Mouse (Mus musculus): Measurements from ENCODE around the gene Inafm2.

The Inafm2 gene

DNA sequence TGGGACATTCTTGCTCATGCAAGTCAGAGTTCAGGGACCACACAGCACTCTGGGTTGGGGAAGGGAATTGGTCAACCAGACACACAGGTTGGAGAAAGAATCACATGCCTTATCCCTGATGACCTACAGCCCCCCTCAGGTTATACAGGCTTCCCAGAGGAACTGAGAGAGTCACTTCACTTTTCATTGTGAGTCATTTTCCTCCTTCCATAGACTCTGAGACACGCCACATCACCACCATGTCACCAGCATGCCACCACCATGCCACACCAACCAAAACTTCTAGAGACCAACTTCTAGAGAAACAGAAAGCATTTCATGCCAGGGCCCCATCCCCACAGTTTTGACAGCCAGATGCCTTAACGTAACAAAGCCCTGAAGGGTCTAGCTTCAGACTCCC is 18.7 kb upstream of the Inafm2 start:
- no peak for DNase-seq (ENCODE audit: low spot score in 2 of 2)

DNA sequence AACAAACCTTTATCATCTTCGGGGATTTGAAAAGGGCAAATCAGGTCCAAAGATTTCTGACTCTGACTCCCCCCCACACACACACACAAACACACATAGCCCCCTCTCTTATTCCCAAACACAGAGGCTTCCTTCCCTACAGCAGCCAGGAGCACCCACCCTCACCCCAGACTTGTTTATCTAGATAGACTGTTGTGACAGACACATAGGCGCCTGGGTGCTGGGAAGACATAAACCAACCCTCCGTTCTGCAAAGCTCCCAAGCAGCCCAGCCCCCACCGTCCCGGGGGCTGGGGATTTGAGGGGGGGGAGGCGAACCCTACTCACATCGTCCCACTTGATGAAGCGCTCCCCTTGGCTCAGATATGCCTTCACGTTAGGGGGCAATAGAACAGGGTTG is 17.6 kb upstream of the Inafm2 start:
- no peak for DNase-seq (ENCODE audit: low spot score in 2 of 2)

DNA sequence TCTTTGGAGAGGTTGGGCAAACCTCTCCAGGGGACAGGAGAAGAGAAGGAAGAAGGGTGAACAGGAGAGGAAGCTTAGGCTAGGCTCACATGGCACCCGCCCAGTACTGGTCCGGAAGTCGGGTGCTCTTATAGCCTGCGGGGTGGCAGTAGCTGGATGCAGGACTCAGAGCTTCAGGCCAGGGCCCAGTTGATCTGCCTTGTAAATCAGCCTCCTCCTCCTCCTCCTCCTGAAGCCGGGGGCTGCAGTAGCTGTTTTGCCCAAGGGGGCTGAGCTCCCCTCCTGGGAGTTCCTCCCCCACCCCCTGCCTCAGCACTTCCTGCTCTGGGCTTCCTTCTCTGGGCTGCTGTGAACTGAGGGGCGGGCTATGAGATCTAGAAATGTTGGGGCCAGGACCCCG is 17.2 kb upstream of the Inafm2 start, which contains the start of gene Plcb2:
Plcb2 (minus strand) TSS at position 102 of the 400 bp plus-strand sequence.
- no peak for DNase-seq (ENCODE audit: low spot score in 2 of 2)

DNA sequence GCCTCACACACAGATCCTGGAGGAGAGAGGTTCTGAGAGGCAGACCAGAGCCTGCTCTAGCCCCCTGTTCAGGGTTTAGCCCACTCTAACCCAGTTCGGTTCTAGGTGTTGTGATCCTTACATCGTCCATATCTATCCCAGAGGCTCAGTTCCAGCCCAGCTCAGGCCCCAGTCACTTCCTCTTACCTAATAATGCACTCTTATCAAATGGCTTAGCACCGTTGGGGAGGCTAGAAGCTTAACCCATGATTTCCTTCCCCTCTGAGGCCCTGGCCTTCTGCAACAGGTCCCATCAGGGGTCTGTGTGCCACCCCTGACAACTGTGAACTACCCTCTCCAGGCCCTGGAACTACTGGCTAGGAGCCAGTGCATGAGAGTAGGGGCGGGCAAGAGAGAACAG is 16.4 kb upstream of the Inafm2 start:
- DNase-seq (ENCODE audit: low spot score in 2 of 2), result no peak

DNA sequence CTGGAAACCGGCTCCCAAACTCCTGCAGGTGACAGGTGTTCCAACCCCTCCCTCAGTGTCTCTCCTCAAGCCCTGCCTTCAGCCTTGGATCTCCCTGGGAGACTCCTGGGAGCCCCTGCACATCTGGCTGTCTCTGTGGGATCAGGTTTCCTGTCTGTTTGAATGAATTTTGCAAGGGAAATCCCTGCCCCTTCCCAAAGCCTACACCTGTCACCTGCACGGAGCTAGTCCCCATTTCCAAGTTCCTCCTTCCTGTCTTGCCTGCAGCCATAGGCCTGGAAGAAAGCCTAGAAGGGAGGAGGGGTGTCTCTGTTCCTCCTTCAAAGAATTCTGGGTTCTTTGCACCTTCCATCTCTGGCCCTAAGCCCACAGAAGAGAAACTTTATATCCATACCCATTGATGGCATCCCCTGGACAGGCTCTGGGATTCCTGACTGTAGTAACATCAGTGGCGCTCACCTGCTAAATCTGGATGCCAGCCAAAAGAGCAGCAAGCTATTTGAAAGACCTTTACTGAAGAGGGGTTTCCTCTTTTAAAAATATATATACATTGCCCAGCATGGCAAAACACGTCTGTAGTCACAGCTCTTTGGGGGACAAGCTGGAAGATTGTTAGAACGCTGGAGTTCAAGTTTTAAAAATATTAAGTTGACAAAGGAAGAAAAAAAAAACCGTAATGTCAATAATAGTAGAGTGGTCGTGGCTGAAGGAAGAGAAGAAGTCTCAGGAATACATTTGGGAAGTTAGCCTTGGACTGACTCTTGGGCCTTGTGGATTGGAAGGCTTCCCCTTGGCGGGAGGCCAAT is 15.5 kb upstream of the Inafm2 start:
- no peak for DNase-seq (ENCODE audit: low spot score in 2 of 2)

DNA sequence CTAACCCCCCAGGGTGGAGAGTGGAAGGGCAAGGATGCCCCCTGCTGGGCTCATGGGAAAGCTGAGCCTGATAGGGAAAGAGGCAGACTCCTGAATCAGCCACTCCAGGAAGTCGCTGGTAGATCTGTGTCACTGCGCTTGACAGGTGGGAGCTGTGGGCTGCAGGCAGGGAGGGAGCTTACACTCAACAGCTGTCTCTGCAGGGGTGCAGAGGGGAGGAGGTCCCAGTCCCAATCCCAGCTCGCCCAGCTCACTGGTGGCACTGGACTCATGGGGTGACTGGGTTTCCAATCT is 15.0 kb upstream of the Inafm2 start:
- peak; percentile 67 to 80 for DNase-seq (ENCODE audit: low spot score in 2 of 2)

DNA sequence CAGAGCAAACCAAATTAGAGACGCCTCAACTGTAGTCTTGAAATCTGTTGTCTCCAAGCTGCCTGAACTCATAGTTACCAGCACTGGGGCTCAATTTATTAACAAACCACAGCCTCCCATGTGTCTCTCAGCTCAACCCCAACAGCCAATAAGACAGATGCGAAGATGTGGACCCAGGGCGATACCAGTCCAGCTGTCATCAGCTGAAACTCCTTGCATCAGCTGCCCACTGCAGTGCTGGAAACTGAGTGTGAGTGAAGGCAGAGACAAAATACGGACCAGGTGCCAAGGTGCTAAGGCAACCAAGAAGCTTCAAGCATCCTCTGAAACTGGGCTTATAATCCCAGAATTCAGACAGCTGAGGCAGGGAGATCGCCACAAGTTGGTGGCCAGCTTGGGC is 13.6 kb upstream of the Inafm2 start:
- no peak for DNase-seq (ENCODE audit: low spot score in 2 of 2)

DNA sequence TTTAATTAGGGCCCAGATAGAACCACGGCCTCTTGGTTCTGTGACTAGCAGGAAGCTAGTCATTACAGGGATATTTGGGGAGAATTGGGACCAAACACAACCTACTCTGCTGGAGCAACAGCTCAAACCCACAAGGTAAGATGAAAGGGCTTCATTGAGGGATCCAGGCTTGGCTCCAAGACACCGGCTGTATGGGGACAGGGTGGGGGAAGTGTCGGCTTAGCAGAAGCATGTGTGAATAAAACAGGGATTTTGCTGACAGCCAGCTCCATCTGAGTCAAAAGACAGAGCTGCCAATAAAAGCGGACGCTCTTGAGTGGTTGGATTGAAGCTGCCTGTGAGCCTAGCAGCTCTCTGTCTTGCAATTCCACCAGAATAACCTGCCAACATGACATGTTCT is 12.2 kb upstream of the Inafm2 start:
- no peak for DNase-seq (ENCODE audit: low spot score in 2 of 2)

DNA sequence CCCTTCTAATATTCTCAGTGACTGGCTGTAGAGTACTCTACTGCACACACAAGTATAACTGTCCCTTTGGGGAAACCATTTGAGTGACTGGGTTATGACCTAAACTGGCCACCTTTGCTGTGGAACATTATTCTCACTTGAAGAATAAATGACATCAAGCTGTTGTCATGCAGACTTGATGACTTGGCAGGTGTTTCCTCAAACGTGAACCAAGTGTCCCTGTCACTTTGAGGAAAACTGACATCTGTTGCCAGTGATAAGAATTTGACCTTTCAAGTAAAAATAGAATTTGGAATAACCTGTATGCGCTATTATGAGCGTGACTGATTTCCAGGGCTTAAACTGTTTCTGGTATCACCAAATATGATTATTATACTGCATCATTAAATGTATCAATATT is 5.2 kb upstream of the Inafm2 start:
- no peak for DNase-seq (ENCODE audit: low spot score in 2 of 2)

DNA sequence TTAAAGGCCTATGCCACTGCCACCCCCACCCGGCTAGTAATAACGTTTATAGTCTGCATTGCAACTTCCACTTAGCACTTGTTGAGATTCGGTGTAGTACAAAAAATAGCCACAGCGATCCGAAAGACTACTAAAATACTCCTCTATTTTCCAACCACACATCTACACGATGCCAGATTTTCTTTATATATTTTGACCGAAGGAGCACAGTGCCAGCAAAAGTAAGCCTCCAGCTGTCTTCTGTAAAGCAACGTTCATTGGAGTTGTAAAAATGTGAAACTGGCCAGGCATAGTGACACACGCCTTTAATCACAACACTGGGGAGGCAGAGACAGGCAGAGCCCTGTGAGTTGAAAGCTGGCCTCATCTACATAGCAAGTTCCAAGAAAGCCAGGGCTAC is 4.4 kb upstream of the Inafm2 start:
- no peak for DNase-seq (ENCODE audit: low spot score in 2 of 2)

DNA sequence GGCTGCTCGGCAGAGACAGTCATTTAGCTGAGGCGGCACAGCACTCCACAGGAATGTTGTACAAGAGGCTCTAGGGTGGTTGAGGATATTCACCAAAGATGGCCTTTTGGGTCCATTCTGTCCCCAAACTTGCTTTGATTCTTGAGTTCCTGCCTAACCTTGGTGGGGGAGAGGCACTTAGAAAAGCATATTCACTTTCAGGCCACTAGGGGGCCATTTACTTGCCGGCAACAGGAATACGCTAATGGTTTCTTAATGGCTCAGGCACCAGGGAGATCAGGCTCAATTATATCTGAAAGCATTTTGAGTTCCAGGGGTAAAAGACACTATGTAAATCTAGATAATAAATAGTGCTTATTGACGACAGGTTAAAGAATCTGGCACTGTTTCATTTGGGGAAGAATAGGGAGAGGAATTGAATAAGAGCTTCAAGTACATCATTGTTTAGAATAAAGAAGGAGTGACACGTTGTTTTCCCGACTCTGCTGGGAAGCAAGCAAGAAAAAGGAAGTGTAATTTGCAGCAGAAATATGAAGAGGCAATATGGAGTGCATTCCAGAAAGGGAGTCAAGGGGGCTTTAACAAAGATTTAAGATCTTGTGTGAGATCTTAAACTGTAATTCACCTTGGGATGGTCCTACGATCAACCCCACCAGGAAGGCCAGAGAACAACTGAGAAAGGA is 2.2 kb upstream of the Inafm2 start:
- DNase-seq (ENCODE audit: low spot score in 2 of 2), result no peak

DNA sequence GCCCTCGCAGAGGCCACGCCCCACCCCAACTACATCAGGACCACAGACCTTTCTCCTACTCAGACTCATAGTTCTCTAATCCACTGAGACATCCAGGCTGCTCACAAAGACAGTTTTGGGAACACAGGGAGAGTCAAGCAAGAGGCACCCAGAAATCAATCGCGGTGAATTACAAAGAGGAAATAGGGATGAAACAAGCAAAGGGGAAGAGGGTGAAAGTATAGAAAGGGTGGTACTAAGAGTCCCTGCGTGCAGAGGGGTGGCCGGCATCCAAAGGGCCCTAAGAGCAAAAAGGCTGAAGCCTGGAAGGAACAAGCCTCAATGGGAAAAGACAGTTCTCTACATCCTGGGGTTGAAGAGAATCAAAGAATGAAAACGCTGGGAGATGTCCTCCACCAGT is 937 bp upstream of the Inafm2 start:
- no peak for DNase-seq (ENCODE audit: low spot score in 2 of 2)

DNA sequence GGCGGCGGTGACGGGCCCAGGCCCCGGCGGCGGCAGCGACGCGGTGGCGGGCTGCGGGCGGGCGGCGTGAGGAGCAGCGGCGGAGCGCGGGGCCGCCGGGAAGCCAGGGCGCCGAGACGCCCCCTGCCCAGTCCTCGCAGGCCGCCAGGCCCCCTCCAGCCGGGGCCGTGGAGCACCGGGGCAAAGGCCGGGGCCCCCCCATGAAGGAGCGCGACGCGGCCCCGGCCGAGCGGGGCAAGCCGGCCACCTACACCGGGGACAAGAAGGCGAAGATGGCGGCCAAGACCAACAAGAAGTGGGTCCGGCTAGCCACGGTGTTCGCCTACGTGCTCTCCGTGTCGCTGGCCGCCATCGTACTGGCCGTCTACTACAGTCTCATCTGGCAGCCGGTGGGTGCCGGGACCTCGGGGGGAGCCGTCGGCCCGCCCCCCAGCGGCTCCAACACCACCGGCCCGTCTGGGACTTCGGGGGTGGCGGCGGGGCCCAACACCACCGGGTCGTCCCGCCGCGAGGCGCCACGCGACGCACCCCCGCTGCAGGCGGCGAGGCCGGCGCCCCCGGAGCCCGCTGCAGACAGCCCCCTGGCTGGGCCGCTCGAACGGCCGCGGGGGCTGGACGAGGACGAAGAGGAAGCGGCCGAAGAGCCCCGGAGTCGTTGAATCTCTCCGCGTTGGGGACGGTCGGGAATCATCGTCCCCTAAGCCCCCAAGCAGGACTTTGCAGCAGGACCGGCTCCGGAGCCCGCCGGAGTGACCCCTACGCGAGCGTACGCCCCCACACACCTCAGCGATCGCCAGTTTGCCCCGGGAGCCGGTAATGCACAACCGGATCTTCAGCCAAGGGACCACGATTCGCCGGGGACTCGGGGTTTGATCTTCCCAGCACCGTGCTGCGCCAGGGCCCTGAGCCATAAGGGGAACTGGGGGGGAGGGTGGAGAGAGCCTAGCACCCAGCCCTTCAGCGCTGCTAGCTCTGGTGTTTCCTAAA is 650 bp downstream of the Inafm2 start:
- DNase-seq (ENCODE audit: low spot score in 2 of 2), result no peak

DNA sequence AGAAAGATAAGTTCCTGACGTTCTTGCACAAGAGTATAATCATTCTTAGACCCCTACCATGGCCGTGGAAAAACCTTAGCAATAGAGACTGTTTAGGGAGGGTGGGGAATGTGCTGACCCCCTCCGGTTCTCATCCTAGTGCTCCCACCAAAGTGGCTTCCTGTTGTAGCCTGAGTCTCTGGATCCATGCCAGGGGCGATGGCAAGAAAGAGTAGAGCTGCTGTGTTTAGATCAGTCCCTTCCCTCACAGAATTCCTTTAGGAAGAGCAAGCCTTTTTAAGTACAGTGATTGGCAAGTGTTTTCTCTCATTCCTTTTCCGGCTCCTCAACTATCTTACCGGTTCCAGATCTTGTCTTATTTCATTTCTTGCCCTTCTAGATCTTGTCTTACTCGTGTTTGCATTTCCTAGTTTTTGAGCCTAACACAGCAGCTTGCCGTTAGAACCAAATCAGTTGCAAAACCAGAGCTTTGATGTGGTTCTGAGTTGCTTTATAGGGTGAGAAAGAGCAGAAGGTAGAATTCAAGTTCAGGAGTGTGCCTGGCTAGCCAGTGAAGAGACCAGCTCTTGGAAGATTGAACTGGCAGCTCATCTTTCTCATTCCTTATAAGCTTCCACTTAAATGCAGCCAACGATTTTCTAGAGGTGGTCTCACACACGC is 1.9 kb downstream of the Inafm2 start:
- no peak for DNase-seq (ENCODE audit: low spot score in 2 of 2)

DNA sequence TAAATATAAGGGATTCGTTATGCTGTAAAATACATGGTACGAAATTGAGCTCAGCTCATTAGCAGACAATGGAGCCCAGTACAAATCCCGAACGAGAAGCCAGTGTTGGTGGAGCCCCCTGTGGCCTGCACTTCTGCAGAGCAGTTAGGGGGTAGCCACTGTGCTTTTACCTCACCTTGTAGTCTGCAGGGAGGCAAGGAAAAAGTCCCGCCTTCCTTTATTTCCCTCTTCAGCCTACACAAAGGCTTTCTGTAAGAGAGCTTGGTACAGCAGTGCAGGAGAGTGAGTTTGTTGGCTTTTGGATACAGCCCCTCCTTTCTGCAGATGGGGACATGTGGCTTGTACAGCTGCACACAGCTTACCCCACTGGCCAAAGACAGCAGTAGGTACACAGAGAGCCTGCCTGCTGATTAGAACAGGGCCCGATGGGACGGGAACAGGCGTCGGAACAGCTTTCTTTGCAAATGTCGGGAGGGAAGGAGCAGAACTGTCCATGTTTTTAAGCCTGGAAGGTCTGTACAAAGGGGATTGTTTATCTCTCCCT is 3.9 kb downstream of the Inafm2 start:
- no peak for DNase-seq (ENCODE audit: low spot score in 2 of 2)

DNA sequence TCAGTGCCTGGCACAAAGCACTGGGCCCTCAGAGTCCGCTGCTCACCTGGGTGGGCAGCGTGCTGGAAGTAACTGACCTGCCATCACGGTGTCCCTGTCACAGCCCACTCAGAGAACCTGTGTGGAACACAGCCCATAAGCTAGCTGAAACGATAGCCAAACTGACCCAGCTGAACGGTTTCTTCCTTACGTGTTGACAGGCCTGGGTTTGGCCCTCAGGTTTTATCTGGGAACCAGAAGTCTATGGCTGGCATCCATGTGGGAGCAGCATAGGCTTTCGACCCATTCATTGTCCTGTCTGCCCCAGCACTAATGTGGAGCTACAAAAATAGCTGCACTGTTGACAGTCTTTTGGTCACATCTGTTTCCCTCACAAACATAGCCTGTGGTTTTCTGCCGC is 4.9 kb downstream of the Inafm2 start:
- no peak for DNase-seq (ENCODE audit: low spot score in 2 of 2)

DNA sequence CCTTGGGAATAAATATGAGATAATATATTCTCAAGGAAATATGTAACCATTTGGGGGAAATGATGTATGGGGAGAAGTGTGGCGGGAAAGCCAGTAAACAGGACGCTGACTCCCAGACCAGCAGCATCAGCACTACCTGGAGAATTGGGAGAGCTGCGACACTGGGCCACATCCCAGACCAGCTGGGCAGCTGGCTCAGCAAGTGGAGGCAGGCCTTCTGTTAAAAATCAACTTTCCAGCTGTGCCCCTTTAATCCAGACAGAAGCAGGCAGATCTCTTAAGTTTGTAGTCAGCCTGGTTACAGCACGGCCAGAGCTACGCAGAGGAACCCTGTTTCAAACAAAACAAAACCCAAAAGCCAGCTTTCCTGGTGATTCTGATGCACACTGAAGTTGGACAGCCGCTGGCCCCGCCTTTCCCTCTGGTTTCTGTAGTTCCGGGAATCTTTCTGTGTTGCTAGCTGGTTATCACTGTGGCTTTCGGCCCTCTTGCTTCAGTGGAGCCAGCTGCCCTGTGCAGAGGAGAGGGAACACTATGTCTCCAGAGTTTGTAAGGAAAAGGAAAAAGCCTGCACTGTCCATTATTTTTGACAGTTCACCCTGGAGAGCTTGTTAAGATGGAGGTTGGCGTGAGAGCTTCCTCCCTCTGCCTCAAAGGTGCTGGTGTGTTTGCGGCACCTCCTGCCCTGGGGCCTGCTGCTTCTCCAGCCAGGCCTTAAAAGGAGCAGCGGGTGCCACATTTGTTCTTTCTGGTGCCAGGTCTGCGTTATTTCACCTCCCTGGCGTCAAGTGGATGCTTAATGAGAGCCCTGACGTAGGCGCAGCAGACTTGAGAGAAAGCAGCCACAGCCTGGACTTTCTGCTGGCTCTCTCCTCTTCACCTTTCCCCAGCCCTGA is 6.6 kb downstream of the Inafm2 start:
- no peak for DNase-seq (ENCODE audit: low spot score in 2 of 2)

DNA sequence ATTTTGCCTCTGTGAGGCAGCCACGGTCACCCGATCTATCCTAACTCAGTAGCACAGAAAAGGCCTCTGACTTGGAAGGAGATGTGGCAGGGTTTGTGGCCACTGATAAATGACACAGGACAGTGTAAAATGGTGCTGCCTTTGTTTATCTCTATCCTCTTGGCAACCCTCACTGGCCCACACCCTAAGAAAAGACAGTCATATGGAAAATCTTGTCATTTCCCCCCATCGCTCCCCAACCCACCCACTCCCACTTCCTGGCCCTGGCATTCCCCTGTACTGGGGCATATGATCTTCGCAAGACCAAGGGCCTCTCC is 7.2 kb downstream of the Inafm2 start:
- no peak for DNase-seq (ENCODE audit: low spot score in 2 of 2)

DNA sequence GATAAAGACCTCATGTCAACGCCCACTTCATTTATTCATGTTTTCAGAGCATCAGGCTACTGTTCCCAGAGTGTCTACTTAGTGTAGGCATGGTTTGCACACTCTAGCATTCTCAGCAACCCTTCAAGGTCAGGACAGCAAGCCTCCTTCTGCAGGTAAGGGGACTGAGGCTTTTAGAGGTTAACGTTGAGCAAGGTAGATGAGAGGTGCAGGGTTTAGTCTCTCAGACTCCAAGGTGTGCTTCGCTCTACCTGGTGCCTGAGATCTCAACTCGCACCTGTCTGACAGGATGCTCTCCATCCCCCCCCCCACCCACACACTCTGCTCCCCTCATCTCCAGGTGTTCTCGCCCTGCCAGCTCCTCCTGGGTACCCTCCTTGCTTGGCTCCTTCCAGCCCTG is 8.6 kb downstream of the Inafm2 start:
- no peak for DNase-seq (ENCODE audit: low spot score in 2 of 2)

DNA sequence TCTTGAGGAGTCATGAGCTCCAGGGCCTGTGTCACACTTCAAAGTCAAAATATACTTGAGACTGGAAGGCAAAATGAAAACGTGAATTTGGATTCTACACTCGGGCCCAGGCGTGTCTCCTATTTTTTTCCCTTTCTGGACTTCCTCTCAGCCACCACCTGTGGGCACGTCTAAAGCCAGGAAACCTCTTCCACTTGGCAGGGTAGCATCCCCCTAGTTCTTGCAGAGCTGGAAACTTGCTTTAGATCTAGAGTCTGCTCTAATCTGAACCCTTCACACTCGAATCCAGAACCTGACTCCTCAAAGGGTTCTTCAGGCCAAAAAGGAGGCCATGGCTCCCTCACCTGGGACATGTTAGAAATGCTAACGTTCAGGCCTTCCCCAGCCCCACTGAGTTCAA is 9.8 kb downstream of the Inafm2 start:
- no peak for DNase-seq (ENCODE audit: low spot score in 2 of 2)

DNA sequence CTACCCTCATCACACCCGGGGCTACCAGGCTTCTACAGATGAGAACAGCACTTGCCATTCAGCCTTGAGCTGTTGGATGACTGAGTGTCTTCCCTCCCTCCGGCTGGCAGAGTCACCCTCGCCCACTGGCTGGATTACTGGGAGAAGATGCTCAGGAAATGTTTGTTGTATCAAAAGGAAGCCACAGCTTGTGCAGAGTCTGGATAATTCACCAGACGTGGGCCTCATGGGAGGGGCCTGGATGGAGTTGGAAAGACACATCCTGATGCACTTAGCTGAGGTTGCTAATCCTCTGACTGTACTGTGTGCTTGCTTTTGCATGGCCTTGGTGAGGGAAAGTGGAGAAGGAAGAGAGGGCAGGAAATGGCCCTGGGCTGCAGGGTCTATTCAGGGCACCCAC is 10.5 kb downstream of the Inafm2 start:
- DNase-seq (ENCODE audit: low spot score in 2 of 2), result no peak
